Mouse (Mus musculus) kidney, postnatal 0 days (tissue): Measurements from ENCODE around the gene Dhrs4. TPM values are rescaled to one million over a fixed set of nuclear protein-coding genes. Genes with fewer than 3 reads are reported as not detected.
A peak's percentile ranks its signal among the peaks of the same experiment; 100 is the strongest.

Source experiments
- ATAC-seq: fragments of 200-750 bp; cut with Nextera tagmentation; replicated peaks from 2 replicates; pipeline ENCODE4 v1.8.0; 2017; ENCODE audit warnings: low read depth, moderate number of reproducible peaks, moderate TSS enrichment, moderate library complexity; ENCODE audit not compliant: low FRiP score
- DNase-seq: peaks from one replicate; pipeline ENCODE4 v3.0.0-alpha.2; 2016; ENCODE audit warnings: low spot score
- H3K27ac ChIP-seq: fragments of 300-500 bp; sonication (generic); 2 replicates; pipeline ENCODE4 v1.5.1; 2014; ENCODE audit warnings: mild to moderate bottlenecking
- H3K27me3 ChIP-seq: fragments of 300-500 bp; sonication (generic); 2 replicates; pipeline ENCODE4 v1.6.1; 2014; ENCODE audit warnings: low read length, mixed read lengths; ENCODE audit not compliant: insufficient read depth
- H3K36me3 ChIP-seq: fragments of 300-500 bp; sonication (generic); 2 replicates; pipeline ENCODE4 v1.6.1; 2014; ENCODE audit warnings: low read length, mixed read lengths; ENCODE audit not compliant: insufficient read depth
- H3K4me1 ChIP-seq: fragments of 300-500 bp; sonication (generic); replicated peaks from 2 replicates; pipeline ENCODE4 v1.6.1; 2014; ENCODE audit warnings: antibody characterized with exemption, low read length, mixed read lengths; ENCODE audit not compliant: insufficient read depth
- H3K4me2 ChIP-seq: fragments of 300-500 bp; sonication (generic); 2 replicates; pipeline ENCODE4 v1.6.1; 2014; ENCODE audit warnings: mild to moderate bottlenecking, low read length, moderate library complexity, mixed read lengths
- H3K4me3 ChIP-seq: fragments of 300-500 bp; sonication (generic); replicated peaks from 2 replicates; pipeline ENCODE4 v1.5.1; 2014; ENCODE audit warnings: low read depth, low read length
- H3K9ac ChIP-seq: fragments of 300-500 bp; sonication (generic); 2 replicates; pipeline ENCODE4 v1.6.1; 2014; ENCODE audit warnings: low read depth, low read length
- H3K9me3 ChIP-seq: fragments of 300-500 bp; sonication (generic); replicated peaks from 2 replicates; pipeline ENCODE4 v1.6.1; 2016; ENCODE audit warnings: low read length, inconsistent platforms, mixed read lengths
- CTCF ChIP-seq: IDR thresholded peaks from 2 replicates; pipeline ENCODE4 v1.5.1; 2016; ENCODE audit warnings: antibody characterized with exemption, low read depth, mild to moderate bottlenecking, moderate library complexity
- WGBS: fragments of 180-500 bp; shearing (Covaris S2); extraction: QIAGEN DNeasy Blood & Tissue Kit; methylation state at CpG from one replicate; pipeline ENCODE4 v1.1.7; 2014; 5-methylcytosine and 5-hydroxymethylcytosine counted together
- polyA plus RNA-seq: library from polyadenylated mRNA; unstranded; fragments of >200 nt; fragmentation: Nextera tagmentation; extraction: Ambion mirVana; gene quantifications from 2 replicates; pipeline ENCODE4 v1.2.1, GENCODE M21; 2015

The Dhrs4 gene
- polyA plus RNA-seq, 1 experiment from 2014 or later = 130 TPM

DNA sequence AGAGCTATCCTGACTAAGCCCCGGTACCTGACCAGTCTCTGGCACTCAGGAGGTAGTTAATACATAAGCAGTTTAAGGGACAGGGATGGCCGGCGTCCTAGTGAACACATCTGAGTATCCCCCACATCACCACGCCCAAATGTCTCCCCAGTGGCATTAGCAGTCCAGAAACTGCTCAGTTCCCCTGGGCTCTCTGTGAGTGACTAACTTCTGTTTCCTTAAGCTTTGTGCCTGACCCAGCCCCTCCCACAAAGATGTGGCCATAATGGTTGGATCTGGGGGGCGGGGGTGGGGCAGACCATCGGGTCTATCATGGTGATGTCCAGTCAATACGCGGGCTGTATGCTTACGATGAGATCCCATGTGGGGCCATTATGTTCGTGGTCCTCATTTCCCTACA is 31.0 kb downstream of the Dhrs4 start:
- H3K4me1 ChIP-seq = no peaks in the 10 kb centered on the region
- no peak overlapping the region for H3K9ac ChIP-seq
- WGBS = 75% methylated on average over 10 of the region's 10 CpGs
- H3K4me3 ChIP-seq = no peak overlapping the region
- H3K4me2 ChIP-seq = no peak overlapping the region
- ATAC-seq = no peak
- no peaks in the 10 kb centered on the region for H3K27me3 ChIP-seq
- no peaks in the 10 kb centered on the region for H3K36me3 ChIP-seq
- H3K9me3 ChIP-seq = no peaks in the 10 kb centered on the region
- no peak for DNase-seq
- no peak overlapping the region for H3K27ac ChIP-seq
- TF ChIP-seq CTCF = no peak

DNA sequence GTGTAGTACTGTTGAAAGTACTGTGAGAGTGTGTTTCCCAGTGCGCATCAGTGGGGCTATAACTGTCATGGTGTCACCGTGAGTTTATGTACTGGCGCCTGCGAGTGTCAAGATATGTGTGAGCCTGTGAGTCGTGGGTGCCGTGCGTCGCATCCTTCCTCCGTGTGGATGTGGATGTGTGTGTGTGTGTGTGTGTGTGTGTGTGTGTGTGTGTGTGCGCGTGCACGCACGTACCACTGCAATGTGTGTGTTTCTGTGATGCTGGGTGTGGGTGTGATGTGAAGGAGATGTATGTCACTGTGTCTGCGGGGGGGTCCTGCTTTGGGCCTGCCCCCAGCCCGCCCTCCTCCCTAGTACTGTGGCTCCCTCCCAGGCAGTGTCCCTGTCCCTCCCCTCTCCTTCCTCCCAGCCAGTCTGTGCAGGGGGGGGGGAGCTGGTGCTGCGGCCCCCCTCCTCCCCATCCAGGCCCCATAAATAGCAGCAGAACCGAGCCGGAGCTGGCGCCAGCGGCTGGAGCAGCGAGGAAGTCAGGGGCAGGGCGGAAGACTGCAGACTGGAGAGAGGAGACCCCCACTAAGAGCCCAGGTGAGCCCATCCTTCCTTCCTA is 31.7 kb downstream of the Dhrs4 start, which contains the start of gene Cpne6:
TSS of gene Cpne6 (plus strand) at position 321 of the 607 bp plus-strand sequence.
- Histone ChIP-seq H3K4me2 (no peak within 1 kb of the TSS), H3K27ac (no peak within 1 kb of the TSS), H3K27me3 (no peaks in the 10 kb centered on the region), H3K9ac (no peak within 1 kb of the TSS), H3K4me1 (no peaks in the 10 kb centered on the region), H3K9me3 (no peaks in the 10 kb centered on the region), H3K36me3 (no peaks in the 10 kb centered on the region), H3K4me3 (no peak within 1 kb of the TSS)
- whole genome bisulfite sequencing = 56% methylated on average over 19 of the region's 22 CpGs
- no peak for TF ChIP-seq CTCF
- DNase-seq (no peak), ATAC-seq (no peak)

DNA sequence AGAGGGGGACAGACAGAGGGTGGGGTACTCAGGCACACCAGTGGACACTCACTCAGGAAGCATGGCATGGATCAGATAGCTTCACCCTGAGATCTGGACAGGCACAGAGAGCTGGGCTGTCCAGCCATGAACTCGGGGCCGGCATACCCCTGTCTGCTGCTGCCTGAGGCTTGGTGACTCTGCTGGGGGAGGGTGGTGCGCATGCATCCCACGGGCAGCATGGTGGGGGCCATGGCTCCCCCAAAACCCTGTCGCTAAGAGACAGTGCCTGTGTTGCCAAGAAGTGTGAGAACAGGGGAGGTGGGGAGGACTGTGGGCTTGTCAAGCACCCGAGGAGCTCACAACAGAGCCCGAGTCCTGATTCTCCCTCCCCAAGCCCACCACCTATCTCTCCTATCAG is 32.5 kb downstream of the Dhrs4 start:
- no peak for DNase-seq
- Histone ChIP-seq H3K4me3 (no peak overlapping the region), H3K4me2 (no peak overlapping the region), H3K9me3 (no peaks in the 10 kb centered on the region), H3K9ac (no peak overlapping the region), H3K27ac (no peak overlapping the region), H3K36me3 (no peaks in the 10 kb centered on the region), H3K4me1 (no peaks in the 10 kb centered on the region), H3K27me3 (no peaks in the 10 kb centered on the region)
- no peak for TF ChIP-seq CTCF
- no peak; the same call in 1 of the 2 replicates for ATAC-seq
- 40% methylated on average over 7 of the region's 7 CpGs for WGBS

DNA sequence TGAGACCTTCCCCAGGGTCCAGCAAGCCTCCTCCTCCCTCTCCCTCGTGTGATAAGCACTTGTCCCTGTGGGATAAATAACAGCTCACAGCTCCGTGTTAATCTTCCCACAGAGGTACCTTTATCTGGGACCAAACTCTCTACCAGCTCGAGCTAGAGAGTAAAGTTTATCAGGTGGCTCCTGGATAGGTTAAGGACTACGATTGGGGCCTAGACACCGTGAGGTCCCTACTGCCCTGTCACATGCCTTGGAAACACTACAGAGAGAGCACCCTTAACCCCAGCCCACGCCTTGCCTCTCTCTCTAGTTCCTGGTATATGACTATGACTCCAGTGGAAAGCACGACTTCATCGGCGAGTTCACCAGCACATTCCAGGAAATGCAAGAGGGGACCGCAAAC is 35.4 kb downstream of the Dhrs4 start:
- no peak for TF ChIP-seq CTCF
- no peak for DNase-seq
- H3K4me3 ChIP-seq = no peak overlapping the region
- ATAC-seq = no peak
- H3K27ac ChIP-seq = no peak overlapping the region
- no peaks in the 10 kb centered on the region for H3K9me3 ChIP-seq
- no peaks in the 10 kb centered on the region for H3K4me1 ChIP-seq
- H3K9ac ChIP-seq = no peak overlapping the region
- H3K4me2 ChIP-seq = no peak overlapping the region
- H3K27me3 ChIP-seq = no peaks in the 10 kb centered on the region
- WGBS = 63% methylated on average over 10 of the region's 10 CpGs
- no peaks in the 10 kb centered on the region for H3K36me3 ChIP-seq

DNA sequence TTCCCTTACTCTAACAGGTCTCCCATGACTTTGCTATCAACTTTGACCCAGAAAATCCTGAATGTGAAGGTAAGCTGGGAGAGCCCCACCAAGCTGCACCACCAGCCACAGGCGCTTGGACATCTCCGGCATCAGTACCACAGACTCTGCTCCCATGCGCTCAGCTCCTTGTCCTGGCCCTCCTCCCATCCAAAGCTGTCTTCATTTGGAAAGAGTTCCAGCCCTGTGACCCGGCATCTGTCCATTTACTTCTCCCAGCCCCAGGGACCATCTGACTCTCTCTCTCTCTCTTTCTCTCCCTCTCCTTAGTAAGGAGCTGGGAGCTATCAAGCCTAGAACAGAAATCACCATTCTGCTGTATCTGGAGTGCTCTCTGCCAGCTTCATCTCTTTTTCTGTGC is 37.3 kb downstream of the Dhrs4 start:
- Histone ChIP-seq H3K4me3 (no peak overlapping the region), H3K27me3 (peaks cover 12% of the 10 kb centered on the region), H3K36me3 (no peaks in the 10 kb centered on the region), H3K9ac (no peak overlapping the region), H3K4me1 (no peaks in the 10 kb centered on the region), H3K27ac (no peak overlapping the region), H3K4me2 (no peak overlapping the region), H3K9me3 (no peaks in the 10 kb centered on the region)
- no peak for DNase-seq
- 92% methylated on average over 4 of the region's 4 CpGs for WGBS
- no peak for ATAC-seq
- TF ChIP-seq CTCF = no peak

DNA sequence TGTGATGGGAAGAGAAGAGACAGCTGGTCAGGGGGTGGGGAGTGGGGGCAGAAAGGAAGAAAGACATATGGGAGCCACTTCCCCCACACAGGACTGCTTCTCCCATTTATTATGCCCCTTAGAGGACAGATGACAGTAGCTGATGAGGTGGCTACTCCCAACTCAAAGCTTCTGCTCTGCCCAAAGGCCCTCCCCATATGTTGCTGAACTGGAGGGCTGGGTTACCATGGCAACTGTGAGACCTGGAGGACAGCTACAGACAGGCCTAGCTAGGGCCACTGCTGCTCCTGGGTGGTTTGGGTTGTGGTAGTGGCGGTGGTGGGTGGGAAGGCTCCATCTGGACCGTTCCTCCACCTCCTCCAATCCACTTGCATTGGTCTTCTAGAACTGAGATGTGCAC is 40.3 kb downstream of the Dhrs4 start:
- Histone ChIP-seq H3K4me3 (no peak overlapping the region), H3K4me1 (no peaks in the 10 kb centered on the region), H3K27me3 (peaks cover 20% of the 10 kb centered on the region), H3K27ac (no peak overlapping the region), H3K4me2 (no peak overlapping the region), H3K9ac (no peak overlapping the region), H3K36me3 (no peaks in the 10 kb centered on the region), H3K9me3 (no peaks in the 10 kb centered on the region)
- 47% methylated on average over 2 of the region's 2 CpGs for WGBS
- no peak for TF ChIP-seq CTCF
- ATAC-seq (no peak), DNase-seq (no peak)

DNA sequence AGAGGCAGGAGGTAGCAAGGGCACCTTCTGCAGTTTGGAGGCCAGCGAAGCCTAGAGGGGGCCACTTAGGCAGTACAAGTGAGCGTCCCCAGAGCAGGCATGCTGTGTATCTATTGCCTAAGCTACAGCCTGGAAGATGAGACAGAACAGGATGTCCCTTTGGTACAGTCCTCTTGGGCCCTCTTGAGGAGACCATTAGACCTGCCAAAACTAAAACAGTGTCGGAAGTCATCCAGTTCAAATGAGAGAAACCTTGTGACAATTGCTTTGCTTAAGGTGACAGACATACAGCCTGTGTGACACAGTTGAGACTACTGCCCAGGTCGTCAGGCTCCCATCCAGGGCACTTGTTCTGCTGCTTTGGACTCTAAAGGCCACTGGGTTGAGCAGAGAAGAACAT is 41.0 kb downstream of the Dhrs4 start:
- ATAC-seq (no peak), DNase-seq (no peak)
- Histone ChIP-seq H3K9me3 (no peaks in the 10 kb centered on the region), H3K9ac (no peak overlapping the region), H3K27me3 (peaks cover 20% of the 10 kb centered on the region), H3K4me1 (no peaks in the 10 kb centered on the region), H3K4me3 (no peak overlapping the region), H3K36me3 (no peaks in the 10 kb centered on the region), H3K27ac (no peak overlapping the region), H3K4me2 (no peak overlapping the region)
- TF ChIP-seq CTCF = peak; percentile 23; the same call in 1 of the 2 replicates
- 61% methylated on average over 4 of the region's 4 CpGs for WGBS
